Mouse (Mus musculus): ENCODE results near the gene C9orf72.

Gene C9orf72

DNA sequence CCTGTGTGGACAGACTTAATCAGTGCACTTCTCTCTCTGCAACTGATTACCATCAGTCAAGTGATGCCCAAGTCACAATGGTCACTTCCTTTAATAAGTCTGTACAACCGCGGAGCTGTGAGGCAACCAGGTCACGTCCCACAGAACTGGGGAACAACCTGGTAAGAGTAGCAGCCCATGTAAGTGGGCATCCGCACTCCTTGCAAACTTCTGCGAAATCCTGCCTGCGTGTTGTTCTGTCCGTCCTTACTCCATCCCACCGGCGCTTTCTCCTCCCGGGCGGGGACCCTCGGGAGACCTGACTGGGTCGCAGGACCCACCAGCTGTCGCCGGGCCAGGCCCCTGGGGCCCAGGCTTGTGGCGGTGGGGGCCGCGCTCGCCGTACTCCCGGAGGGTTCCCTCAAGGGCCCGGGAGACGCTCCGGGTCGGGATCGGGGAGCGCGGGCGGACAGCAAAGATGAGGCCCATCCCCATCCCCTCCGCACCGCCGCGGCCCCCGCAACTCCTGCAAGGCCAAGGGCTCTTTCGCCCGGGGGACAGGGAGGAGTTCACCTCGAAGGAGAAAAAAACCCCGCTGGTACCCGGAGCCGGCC, 738 bp downstream of the C9orf72 start:
- Histone ChIP-seq H3K4me3 (replicated peaks; ENCODE audit: low read length) (peak overlapping the region; percentile 94), H3K4me1 (replicated peaks; ENCODE audit: low read depth, low read length) (peaks cover 29% of the 10 kb centered on the region), H3K9me3 (ENCODE audit: low read length) (no peaks in the 10 kb centered on the region), H3K27me3 (ENCODE audit: insufficient read depth, low read length) (peaks cover 19% of the 10 kb centered on the region), H3K36me3 (ENCODE audit: insufficient read depth, low read length) (no peaks in the 10 kb centered on the region)
- TF ChIP-seq POU5F1 (IDR thresholded peaks at IDR 0.05; ENCODE audit: borderline replicate concordance, low read length) (no peak), NANOG (IDR thresholded peaks at IDR 0.05; ENCODE audit: borderline replicate concordance, low read length) (no peak), CTCF (conservative IDR thresholded peaks at IDR 0.05; ENCODE audit: low read length) (no peak)

DNA sequence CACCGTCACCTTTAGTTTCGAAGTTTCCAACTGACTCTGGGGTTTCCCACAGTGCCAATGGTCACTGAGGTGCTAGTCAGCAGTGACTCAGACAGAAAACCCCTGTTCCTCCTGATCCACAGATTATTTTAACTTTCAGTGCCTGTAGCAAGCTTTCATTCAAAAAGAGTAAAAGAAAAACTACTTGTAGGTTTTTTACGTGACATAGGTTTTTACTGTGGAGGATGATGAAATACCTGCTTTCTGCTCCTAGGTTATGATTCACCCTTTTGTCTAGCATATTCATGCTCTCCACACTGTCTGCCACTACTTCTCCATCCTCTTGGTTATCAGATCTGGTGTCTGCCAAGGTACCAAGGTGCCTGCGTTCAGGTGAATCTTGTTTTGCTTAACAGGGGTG, 1.9 kb downstream of the C9orf72 start:
- TF ChIP-seq POU5F1 (IDR thresholded peaks at IDR 0.05; ENCODE audit: borderline replicate concordance, low read length) (no peak), CTCF (conservative IDR thresholded peaks at IDR 0.05; ENCODE audit: low read length) (no peak), NANOG (IDR thresholded peaks at IDR 0.05; ENCODE audit: borderline replicate concordance, low read length) (no peak)
- Histone ChIP-seq H3K4me3 (replicated peaks; ENCODE audit: low read length) (no peak overlapping the region), H3K36me3 (ENCODE audit: insufficient read depth, low read length) (no peaks in the 10 kb centered on the region; the same call in 1 of the 2 replicates)

DNA sequence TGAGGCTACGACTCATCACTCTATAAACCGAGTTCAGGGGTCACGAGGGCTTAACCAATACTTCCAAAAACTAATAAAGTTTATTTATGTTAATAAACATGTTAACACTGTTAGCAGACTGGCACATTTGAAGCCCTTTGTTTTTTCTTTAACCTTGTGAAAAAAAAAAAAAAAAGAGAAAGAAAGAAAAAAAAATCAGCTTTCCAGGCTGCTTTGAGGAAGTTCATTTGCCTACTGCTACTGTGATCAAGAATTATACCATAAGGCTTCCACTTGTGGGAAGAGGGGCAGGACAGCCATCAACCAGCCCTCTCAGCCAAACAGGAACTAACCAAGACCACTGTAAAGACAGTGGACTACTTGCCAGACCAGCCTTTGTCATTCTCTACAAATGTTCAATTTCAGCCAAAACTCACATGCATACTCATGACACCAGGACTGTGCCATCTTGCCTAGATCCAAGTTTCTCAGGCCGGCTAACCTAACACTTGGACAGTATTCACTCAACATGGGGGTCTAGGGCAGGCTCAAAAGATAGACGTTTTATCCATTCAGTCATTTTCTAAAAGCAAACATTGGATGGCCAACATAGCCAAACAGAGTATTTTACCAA, 2.5 kb downstream of the C9orf72 start:
- Histone ChIP-seq H3K36me3 (ENCODE audit: insufficient read depth, low read length) (peaks cover 3% of the 10 kb centered on the region; the same call in 1 of the 2 replicates), H3K4me1 (replicated peaks; ENCODE audit: low read depth, low read length) (peaks cover 29% of the 10 kb centered on the region), H3K9me3 (ENCODE audit: low read length) (no peaks in the 10 kb centered on the region), H3K4me3 (replicated peaks; ENCODE audit: low read length) (no peak overlapping the region), H3K27me3 (ENCODE audit: insufficient read depth, low read length) (peaks cover 18% of the 10 kb centered on the region)
- no peak for TF ChIP-seq NANOG (IDR thresholded peaks at IDR 0.05; ENCODE audit: borderline replicate concordance, low read length)
- TF ChIP-seq POU5F1 (IDR thresholded peaks at IDR 0.05; ENCODE audit: borderline replicate concordance, low read length) = no peak
- no peak for TF ChIP-seq CTCF (conservative IDR thresholded peaks at IDR 0.05; ENCODE audit: low read length)

More for the DNA sequence above, 1.9 kb downstream of the C9orf72 start:
- Histone ChIP-seq H3K9me3 (ENCODE audit: low read length) (no peaks in the 10 kb centered on the region), H3K27me3 (ENCODE audit: insufficient read depth, low read length) (peaks cover 19% of the 10 kb centered on the region), H3K4me1 (replicated peaks; ENCODE audit: low read depth, low read length) (peaks cover 29% of the 10 kb centered on the region)

DNA sequence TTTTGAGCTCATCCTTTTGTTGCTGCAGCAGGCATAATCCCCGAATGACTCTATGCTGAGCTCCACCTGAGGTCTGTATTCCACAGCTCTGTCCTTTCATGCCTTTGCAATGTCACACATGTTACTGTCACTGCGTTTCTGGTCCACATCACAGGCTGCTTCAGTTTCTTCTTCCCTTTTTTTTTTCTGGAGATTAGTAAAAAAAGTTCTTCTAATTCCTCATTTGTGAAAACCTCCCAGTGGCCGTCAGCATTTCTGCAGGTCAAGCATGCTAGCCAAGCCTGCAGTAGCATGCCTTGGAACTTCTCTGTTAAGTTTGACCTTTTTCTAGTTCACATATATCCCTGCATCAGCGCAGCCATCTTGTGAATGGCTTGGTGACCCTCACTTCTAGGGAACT, 4.1 kb downstream of the C9orf72 start:
- Histone ChIP-seq H3K4me1 (replicated peaks; ENCODE audit: low read depth, low read length) (peaks cover 29% of the 10 kb centered on the region), H3K27me3 (ENCODE audit: insufficient read depth, low read length) (peaks cover 17% of the 10 kb centered on the region), H3K9me3 (ENCODE audit: low read length) (no peaks in the 10 kb centered on the region), H3K4me3 (replicated peaks; ENCODE audit: low read length) (no peak overlapping the region), H3K36me3 (ENCODE audit: insufficient read depth, low read length) (peaks cover 8% of the 10 kb centered on the region; the same call in 1 of the 2 replicates)
- TF ChIP-seq POU5F1 (IDR thresholded peaks at IDR 0.05; ENCODE audit: borderline replicate concordance, low read length) (no peak), CTCF (conservative IDR thresholded peaks at IDR 0.05; ENCODE audit: low read length) (0 out of 2 replicates have a peak, but pooled peaks have one; percentile 5), NANOG (IDR thresholded peaks at IDR 0.05; ENCODE audit: borderline replicate concordance, low read length) (no peak)

DNA sequence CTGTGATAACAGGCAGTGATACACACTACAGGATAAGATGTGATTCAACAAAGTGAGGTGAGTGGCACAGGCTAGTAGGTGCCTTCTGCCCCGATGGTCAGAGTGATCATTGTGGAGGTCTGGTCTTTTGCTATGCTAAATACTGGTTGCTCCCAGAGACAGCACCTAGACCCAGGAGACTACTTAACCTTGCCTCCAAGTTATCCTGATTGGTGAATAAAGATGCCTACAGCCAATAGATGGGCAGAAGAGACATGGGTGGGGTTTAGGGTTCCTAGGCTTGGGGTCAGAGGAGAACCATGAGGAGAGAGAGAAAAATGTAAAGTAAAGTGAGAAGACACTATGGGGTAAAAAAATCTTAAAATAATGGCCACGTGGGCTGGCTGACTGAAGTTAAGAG, 4.8 kb downstream of the C9orf72 start:
- H3K4me1 ChIP-seq (replicated peaks; ENCODE audit: low read depth, low read length) = peaks cover 26% of the 10 kb centered on the region
- no peak for TF ChIP-seq POU5F1 (IDR thresholded peaks at IDR 0.05; ENCODE audit: borderline replicate concordance, low read length)
- no peak for TF ChIP-seq CTCF (conservative IDR thresholded peaks at IDR 0.05; ENCODE audit: low read length)
- TF ChIP-seq NANOG (IDR thresholded peaks at IDR 0.05; ENCODE audit: borderline replicate concordance, low read length) = no peak
- H3K9me3 ChIP-seq (ENCODE audit: low read length) = no peaks in the 10 kb centered on the region
- peaks cover 8% of the 10 kb centered on the region; the same call in 1 of the 2 replicates for H3K36me3 ChIP-seq (ENCODE audit: insufficient read depth, low read length)
- no peak overlapping the region for H3K4me3 ChIP-seq (replicated peaks; ENCODE audit: low read length)
- peaks cover 17% of the 10 kb centered on the region for H3K27me3 ChIP-seq (ENCODE audit: insufficient read depth, low read length)

DNA sequence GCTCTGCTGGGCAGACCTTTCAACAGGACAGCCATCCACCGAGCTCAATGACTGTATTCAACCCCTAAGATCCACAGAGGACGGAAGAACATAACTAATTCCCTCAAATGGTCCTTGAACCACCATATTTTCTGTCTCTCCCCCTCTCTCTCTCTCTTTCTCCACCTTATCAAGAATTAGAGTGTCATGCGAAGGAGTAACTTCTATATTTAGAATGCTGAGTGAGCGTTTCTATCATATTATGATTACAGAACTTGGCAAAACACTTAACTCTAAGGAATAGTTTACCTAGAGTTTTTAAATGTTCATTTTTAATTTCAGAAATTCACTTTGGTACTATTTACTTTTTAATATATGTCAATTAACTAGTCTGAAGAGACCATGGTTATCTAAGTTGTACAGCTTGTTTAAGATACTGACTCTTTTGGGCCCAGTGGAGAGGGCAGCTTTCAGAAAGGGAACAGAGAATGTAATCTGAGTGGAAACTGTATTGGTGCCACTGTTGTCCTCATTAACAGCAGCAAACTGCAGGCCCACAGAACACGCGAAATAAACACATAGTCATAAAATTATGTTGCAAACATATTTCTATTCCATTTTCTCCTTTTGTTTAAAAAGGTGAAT, 5.8 kb downstream of the C9orf72 start:
- no peak overlapping the region for H3K4me3 ChIP-seq (replicated peaks; ENCODE audit: low read length)
- H3K27me3 ChIP-seq (ENCODE audit: insufficient read depth, low read length) = peaks cover 16% of the 10 kb centered on the region
- H3K36me3 ChIP-seq (ENCODE audit: insufficient read depth, low read length) = peaks cover 8% of the 10 kb centered on the region; the same call in 1 of the 2 replicates
- H3K4me1 ChIP-seq (replicated peaks; ENCODE audit: low read depth, low read length) = peaks cover 26% of the 10 kb centered on the region
- TF ChIP-seq NANOG (IDR thresholded peaks at IDR 0.05; ENCODE audit: borderline replicate concordance, low read length) (no peak), POU5F1 (IDR thresholded peaks at IDR 0.05; ENCODE audit: borderline replicate concordance, low read length) (no peak), CTCF (conservative IDR thresholded peaks at IDR 0.05; ENCODE audit: low read length) (no peak)
- H3K9me3 ChIP-seq (ENCODE audit: low read length) = no peaks in the 10 kb centered on the region

DNA sequence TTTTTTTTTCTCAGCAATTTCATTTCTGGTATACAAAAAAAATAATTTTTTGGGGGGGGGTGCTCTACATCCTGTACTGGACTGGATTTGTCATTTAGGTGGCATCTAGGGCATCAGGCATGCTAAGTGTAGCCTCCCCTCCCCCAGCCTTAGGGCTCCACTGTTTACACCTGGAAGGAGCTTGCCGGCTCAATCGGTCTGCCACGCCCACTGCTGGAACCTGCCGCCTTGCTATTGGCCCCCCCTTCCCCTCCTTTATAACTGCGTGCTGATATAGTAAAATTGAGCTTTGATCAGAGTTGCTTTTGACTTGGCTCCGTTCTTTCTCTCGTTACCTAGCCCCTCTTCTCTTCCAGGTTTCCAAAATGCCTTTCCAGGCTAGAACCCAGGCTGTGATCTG, 21.3 kb downstream of the C9orf72 start:
- Histone ChIP-seq H3K36me3 (ENCODE audit: insufficient read depth, low read length) (0 out of 2 replicates have a peak, but pooled peaks cover 5% of the 10 kb centered on the region), H3K27me3 (ENCODE audit: insufficient read depth, low read length) (no peaks in the 10 kb centered on the region), H3K4me3 (replicated peaks; ENCODE audit: low read length) (no peak overlapping the region), H3K9me3 (ENCODE audit: low read length) (no peaks in the 10 kb centered on the region), H3K4me1 (replicated peaks; ENCODE audit: low read depth, low read length) (peaks cover 32% of the 10 kb centered on the region)
- no peak for TF ChIP-seq CTCF (conservative IDR thresholded peaks at IDR 0.05; ENCODE audit: low read length)
- TF ChIP-seq NANOG (IDR thresholded peaks at IDR 0.05; ENCODE audit: borderline replicate concordance, low read length) = no peak
- no peak for TF ChIP-seq POU5F1 (IDR thresholded peaks at IDR 0.05; ENCODE audit: borderline replicate concordance, low read length)

DNA sequence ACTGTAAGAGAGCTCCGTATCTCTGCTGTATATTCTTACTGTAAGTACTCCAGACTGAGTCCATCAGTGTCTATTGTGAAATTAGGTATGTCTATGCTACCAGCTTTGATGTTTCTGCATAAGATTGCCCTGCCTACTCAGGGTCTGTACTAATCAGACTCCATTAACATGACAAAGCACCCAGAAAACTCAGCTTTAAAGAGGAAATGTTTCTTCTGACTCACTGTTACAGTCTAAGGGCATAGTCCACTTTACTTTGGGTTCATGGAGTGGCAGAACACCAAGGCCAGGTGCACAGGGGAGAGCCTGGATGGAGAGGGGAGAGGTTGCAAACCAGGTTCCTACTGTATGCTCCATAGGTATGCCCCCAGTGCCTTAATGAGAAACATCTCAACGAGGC, 22.3 kb downstream of the C9orf72 start:
- TF ChIP-seq POU5F1 (IDR thresholded peaks at IDR 0.05; ENCODE audit: borderline replicate concordance, low read length) (peak; percentile 78; the same call in 1 of the 2 replicates), NANOG (IDR thresholded peaks at IDR 0.05; ENCODE audit: borderline replicate concordance, low read length) (peak; percentile 54; the same call in 1 of the 2 replicates), CTCF (conservative IDR thresholded peaks at IDR 0.05; ENCODE audit: low read length) (no peak)
- H3K9me3 ChIP-seq (ENCODE audit: low read length) = no peaks in the 10 kb centered on the region
- peaks cover 32% of the 10 kb centered on the region for H3K4me1 ChIP-seq (replicated peaks; ENCODE audit: low read depth, low read length)
- H3K27me3 ChIP-seq (ENCODE audit: insufficient read depth, low read length) = no peaks in the 10 kb centered on the region
- H3K4me3 ChIP-seq (replicated peaks; ENCODE audit: low read length) = no peak overlapping the region
- H3K36me3 ChIP-seq (ENCODE audit: insufficient read depth, low read length) = 0 out of 2 replicates have a peak, but pooled peaks cover 5% of the 10 kb centered on the region

All from E14TG2a.4 (cell line).